Mouse (Mus musculus): ENCODE data around the gene Shisa8. TPM values are rescaled to one million over a fixed set of nuclear protein-coding genes. Genes with fewer than 3 reads are reported as not detected.

Shisa8 gene
- total and polyA plus RNA-seq, 2 experiments from 2014 or later, result 0.07 to 7.5 TPM

- DNase-seq (ENCODE audit: low spot score) (no peak), ATAC-seq (ENCODE audit: insufficient read depth, low read depth) (0 out of 2 replicates have a peak, but pooled peaks have one; percentile 22)
- Histone ChIP-seq H3K36me3 (replicated peaks; ENCODE audit: control insufficient read depth, insufficient read depth, low read length) (no peaks in the 10 kb centered on the region), H3K4me3 (ENCODE audit: low read depth, low read length) (no peak overlapping the region), H3K9me3 (replicated peaks; ENCODE audit: control insufficient read depth, low read length) (no peaks in the 10 kb centered on the region), H3K27ac (ENCODE audit: low read depth) (no peak overlapping the region), H3K4me1 (ENCODE audit: control insufficient read depth, insufficient read depth) (peaks cover 11% of the 10 kb centered on the region), H3K27me3 (ENCODE audit: control insufficient read depth, insufficient read depth, low read length) (peaks cover 82% of the 10 kb centered on the region), H3K9ac (replicated peaks; ENCODE audit: low read depth, low read length) (no peak overlapping the region), H3K4me2 (ENCODE audit: low read depth, low read length) (no peak overlapping the region)
- TF ChIP-seq CTCF (IDR thresholded peaks at IDR 0.05; ENCODE audit: low read depth) (peak; percentile 9; the same call in 1 of the 2 replicates), EP300 (IDR thresholded peaks at IDR 0.05; ENCODE audit: low read depth) (no peak)
- 36% methylated on average over 7 of the region's 7 CpGs for WGBS
These were observed 4.4 kb upstream of the Shisa8 start for GRCm38 (mm10) chr15:82217039-82217438.

- no peak for DNase-seq (ENCODE audit: low spot score)
- H3K4me3 ChIP-seq (ENCODE audit: low read depth, low read length), result no peak overlapping the region
- peaks cover 14% of the 10 kb centered on the region for H3K4me1 ChIP-seq (ENCODE audit: control insufficient read depth, insufficient read depth)
- H3K4me2 ChIP-seq (ENCODE audit: low read depth, low read length), result no peak overlapping the region
- TF ChIP-seq EP300 (IDR thresholded peaks at IDR 0.05; ENCODE audit: low read depth) (no peak), CTCF (IDR thresholded peaks at IDR 0.05; ENCODE audit: low read depth) (no peak)
- WGBS, result 35% methylated on average over 20 of the region's 20 CpGs
- no peaks in the 10 kb centered on the region for H3K9me3 ChIP-seq (replicated peaks; ENCODE audit: control insufficient read depth, low read length)
- ATAC-seq (ENCODE audit: insufficient read depth, low read depth), result no peak
- peaks cover 84% of the 10 kb centered on the region for H3K27me3 ChIP-seq (ENCODE audit: control insufficient read depth, insufficient read depth, low read length)
- H3K36me3 ChIP-seq (replicated peaks; ENCODE audit: control insufficient read depth, insufficient read depth, low read length), result no peaks in the 10 kb centered on the region
- no peak overlapping the region for H3K9ac ChIP-seq (replicated peaks; ENCODE audit: low read depth, low read length)
- H3K27ac ChIP-seq (ENCODE audit: low read depth), result no peak overlapping the region
These were observed 3.7 kb upstream of the Shisa8 start for GRCm38 (mm10) chr15:82216142-82216827.

GRCm38 (mm10) chr15:82215332-82216046, 2.9 kb upstream of the Shisa8 start:
- TF ChIP-seq CTCF (IDR thresholded peaks at IDR 0.05; ENCODE audit: low read depth) (no peak), EP300 (IDR thresholded peaks at IDR 0.05; ENCODE audit: low read depth) (no peak)
- Histone ChIP-seq H3K4me2 (ENCODE audit: low read depth, low read length) (no peak overlapping the region), H3K4me1 (ENCODE audit: control insufficient read depth, insufficient read depth) (peaks cover 14% of the 10 kb centered on the region), H3K27me3 (ENCODE audit: control insufficient read depth, insufficient read depth, low read length) (peaks cover 85% of the 10 kb centered on the region), H3K9me3 (replicated peaks; ENCODE audit: control insufficient read depth, low read length) (no peaks in the 10 kb centered on the region), H3K4me3 (ENCODE audit: low read depth, low read length) (no peak overlapping the region), H3K9ac (replicated peaks; ENCODE audit: low read depth, low read length) (no peak overlapping the region), H3K36me3 (replicated peaks; ENCODE audit: control insufficient read depth, insufficient read depth, low read length) (no peaks in the 10 kb centered on the region), H3K27ac (ENCODE audit: low read depth) (no peak overlapping the region)
- DNase-seq (ENCODE audit: low spot score) (no peak), ATAC-seq (ENCODE audit: insufficient read depth, low read depth) (no peak)
- 33% methylated on average over 11 of the region's 11 CpGs for WGBS

- DNase-seq (ENCODE audit: low spot score) (no peak), ATAC-seq (ENCODE audit: insufficient read depth, low read depth) (no peak)
- Histone ChIP-seq H3K36me3 (replicated peaks; ENCODE audit: control insufficient read depth, insufficient read depth, low read length) (no peaks in the 10 kb centered on the region), H3K4me3 (ENCODE audit: low read depth, low read length) (no peak overlapping the region), H3K9me3 (replicated peaks; ENCODE audit: control insufficient read depth, low read length) (no peaks in the 10 kb centered on the region), H3K9ac (replicated peaks; ENCODE audit: low read depth, low read length) (no peak overlapping the region), H3K27me3 (ENCODE audit: control insufficient read depth, insufficient read depth, low read length) (peaks cover 92% of the 10 kb centered on the region), H3K27ac (ENCODE audit: low read depth) (no peak overlapping the region), H3K4me1 (ENCODE audit: control insufficient read depth, insufficient read depth) (peaks cover 14% of the 10 kb centered on the region), H3K4me2 (ENCODE audit: low read depth, low read length) (no peak overlapping the region)
- TF ChIP-seq CTCF (IDR thresholded peaks at IDR 0.05; ENCODE audit: low read depth), result no peak
- TF ChIP-seq EP300 (IDR thresholded peaks at IDR 0.05; ENCODE audit: low read depth), result no peak
- 28% methylated on average over 4 of the region's 4 CpGs for WGBS
These were observed 607 bp upstream of the Shisa8 start for GRCm38 (mm10) chr15:82213222-82213621.

GRCm38 (mm10) chr15:82211911-82212751, 484 bp downstream of the Shisa8 start:
- Histone ChIP-seq H3K9me3 (replicated peaks; ENCODE audit: control insufficient read depth, low read length) (no peaks in the 10 kb centered on the region), H3K27me3 (ENCODE audit: control insufficient read depth, insufficient read depth, low read length) (peaks cover 95% of the 10 kb centered on the region), H3K27ac (ENCODE audit: low read depth) (no peak overlapping the region), H3K9ac (replicated peaks; ENCODE audit: low read depth, low read length) (no peak overlapping the region), H3K4me1 (ENCODE audit: control insufficient read depth, insufficient read depth) (peaks cover 15% of the 10 kb centered on the region), H3K4me2 (ENCODE audit: low read depth, low read length) (peak overlapping the region; percentile 72), H3K36me3 (replicated peaks; ENCODE audit: control insufficient read depth, insufficient read depth, low read length) (no peaks in the 10 kb centered on the region), H3K4me3 (ENCODE audit: low read depth, low read length) (peak overlapping the region; percentile 51)
- WGBS, result under 1% methylated on average over 105 of the region's 112 CpGs
- TF ChIP-seq EP300 (IDR thresholded peaks at IDR 0.05; ENCODE audit: low read depth) (no peak), CTCF (IDR thresholded peaks at IDR 0.05; ENCODE audit: low read depth) (0 out of 2 replicates have a peak, but pooled peaks have one; percentile 22)
- DNase-seq (ENCODE audit: low spot score) (no peak), ATAC-seq (ENCODE audit: insufficient read depth, low read depth) (peak; percentile 42)

All from heart, postnatal 0 days (tissue).